Mouse (Mus musculus): ENCODE measurements around the gene Slc25a21.

Slc25a21 gene

GRCm38 (mm10) chr12:56773941-56774340 is 423.3 kb downstream of the Slc25a21 start:
- DNase-seq (ENCODE audit: low read depth): no peak

- DNase-seq (ENCODE audit: low read depth): no peak
These were observed 427.9 kb downstream of the Slc25a21 start for GRCm38 (mm10) chr12:56769421-56769820.

GRCm38 (mm10) chr12:56767474-56767873 is 429.8 kb downstream of the Slc25a21 start:
- DNase-seq (ENCODE audit: low read depth): no peak

- DNase-seq (ENCODE audit: low read depth): no peak
These were observed 460.2 kb downstream of the Slc25a21 start for GRCm38 (mm10) chr12:56737104-56737503.

GRCm38 (mm10) chr12:56727631-56728030 is 469.6 kb downstream of the Slc25a21 start:
- no peak for DNase-seq (ENCODE audit: low read depth)

GRCm38 (mm10) chr12:56718707-56719051 is 478.6 kb downstream of the Slc25a21 start:
- DNase-seq (ENCODE audit: low read depth): no peak

GRCm38 (mm10) chr12:56717971-56718706 is 479.1 kb downstream of the Slc25a21 start:
- no peak for DNase-seq (ENCODE audit: low read depth)

GRCm38 (mm10) chr12:56701004-56701403 is 496.3 kb downstream of the Slc25a21 start:
- no peak for DNase-seq (ENCODE audit: low read depth)

GRCm38 (mm10) chr12:56699915-56700900 is 497.1 kb downstream of the Slc25a21 start:
- DNase-seq (ENCODE audit: low read depth): no peak

GRCm38 (mm10) chr12:56699351-56699750 is 497.9 kb downstream of the Slc25a21 start:
- no peak for DNase-seq (ENCODE audit: low read depth)

- DNase-seq (ENCODE audit: low read depth): no peak
These were observed 498.9 kb downstream of the Slc25a21 start for GRCm38 (mm10) chr12:56698191-56698980.

GRCm38 (mm10) chr12:56697785-56698184 is 499.5 kb downstream of the Slc25a21 start:
- DNase-seq (ENCODE audit: low read depth): no peak

GRCm38 (mm10) chr12:56697011-56697740 is 500.1 kb downstream of the Slc25a21 start:
- no peak for DNase-seq (ENCODE audit: low read depth)

GRCm38 (mm10) chr12:56696174-56697010 is 500.9 kb downstream of the Slc25a21 start:
- no peak for DNase-seq (ENCODE audit: low read depth)

GRCm38 (mm10) chr12:56695358-56696173 is 501.7 kb downstream of the Slc25a21 start:
- DNase-seq (ENCODE audit: low read depth): peak; percentile 55

GRCm38 (mm10) chr12:56694936-56695335 is 502.3 kb downstream of the Slc25a21 start:
- DNase-seq (ENCODE audit: low read depth): no peak

GRCm38 (mm10) chr12:56694361-56694760 is 502.9 kb downstream of the Slc25a21 start:
- DNase-seq (ENCODE audit: low read depth): no peak

GRCm38 (mm10) chr12:56693411-56694098 is 503.7 kb downstream of the Slc25a21 start:
- DNase-seq (ENCODE audit: low read depth): no peak

- no peak for DNase-seq (ENCODE audit: low read depth)
These were observed 504.7 kb downstream of the Slc25a21 start for GRCm38 (mm10) chr12:56692536-56692935.

All from c-Kit-positive CD71-positive TER-119-negative erythroid progenitor cells, embryonic 14.5 days (primary cell).